Mouse (Mus musculus): ENCODE data around the gene Prr7.
"Not testable (repeated sequence)": the region's sequence is repeated elsewhere in the genome, so short reads cannot be mapped to it uniquely, and the experiment has no call there.

The Prr7 gene

DNA sequence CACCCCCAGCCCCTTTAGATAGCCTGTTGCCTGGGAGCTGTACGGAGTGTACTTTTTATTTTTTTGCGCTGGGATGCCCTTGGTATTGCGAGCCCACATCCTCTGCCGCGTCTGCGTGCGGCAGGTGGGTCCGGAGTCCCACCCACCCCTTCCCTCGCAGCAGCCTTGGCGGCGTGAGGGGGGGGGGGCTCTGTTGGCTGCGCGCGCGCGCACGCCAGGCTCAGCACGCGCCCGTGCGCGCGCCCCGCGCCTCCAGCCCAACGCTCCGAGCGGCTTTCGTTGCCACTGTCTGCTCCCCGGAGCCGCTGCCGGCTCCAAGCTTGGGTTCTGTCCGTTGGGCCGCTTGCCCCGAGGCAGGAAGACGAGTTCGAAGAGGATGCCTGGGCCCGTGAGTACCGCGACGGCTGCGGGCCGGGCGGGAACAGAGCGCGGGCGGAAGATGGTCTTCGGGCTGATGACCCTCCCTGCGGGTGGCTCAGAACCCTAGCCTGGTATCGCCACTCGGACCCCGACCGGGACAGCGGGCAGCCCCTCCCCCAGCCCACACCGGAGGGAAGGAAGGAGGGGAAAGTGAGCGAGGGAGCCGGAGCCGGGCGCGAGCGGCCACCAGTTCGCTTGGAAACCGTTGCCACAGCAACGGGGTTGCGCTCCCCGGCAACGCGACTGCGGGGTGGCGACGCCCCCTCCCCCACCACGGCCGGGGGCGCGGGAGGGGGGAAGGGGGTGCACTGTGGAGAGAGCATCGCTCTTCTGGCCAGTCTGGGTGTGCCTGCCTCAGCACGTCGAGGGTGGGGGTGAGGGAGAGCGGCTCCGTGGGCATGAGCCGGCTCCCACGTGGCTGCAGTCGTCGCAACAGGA is at the start of gene Prr7:
TSS of gene Prr7 (plus strand) at position 241 of the 858 bp plus-strand sequence.
- peak in 1 of 2 experiments; percentile 48 for DNase-seq

- DNase-seq, result peak; percentile 87 to 90
These were observed 49.2 kb upstream of the Prr7 start, which contains the start of gene Pfn3 for GRCm38 (mm10) chr13:55414743-55415380. Gene Pfn3 (minus strand): TSS chr13:55415232.

DNA sequence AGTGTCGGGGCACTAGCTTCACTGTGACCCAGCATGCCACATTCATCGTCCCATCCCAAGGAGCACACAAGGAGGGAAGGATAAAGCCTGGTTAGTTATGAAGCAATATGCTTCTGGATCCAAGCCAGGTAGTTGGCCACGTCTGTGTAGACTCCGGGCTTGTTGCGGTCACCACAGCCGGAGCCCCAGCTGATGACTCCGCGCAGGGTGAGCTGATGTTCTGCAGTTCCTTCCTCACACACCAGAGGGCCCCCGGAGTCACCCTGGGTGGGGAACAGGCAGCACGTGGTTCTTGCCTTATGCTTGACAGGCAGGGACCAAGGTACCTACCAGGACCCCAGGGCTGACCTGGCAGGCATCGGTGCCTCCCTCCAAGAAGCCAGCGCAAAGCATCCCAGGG is 46.1 kb upstream of the Prr7 start:
- DNase-seq, result peak; percentile 83 to 95

GRCm38 (mm10) chr13:55419142-55419541 is 44.9 kb upstream of the Prr7 start:
- DNase-seq, result no peak

GRCm38 (mm10) chr13:55420018-55420932 is 43.8 kb upstream of the Prr7 start:
- no peak for DNase-seq

DNA sequence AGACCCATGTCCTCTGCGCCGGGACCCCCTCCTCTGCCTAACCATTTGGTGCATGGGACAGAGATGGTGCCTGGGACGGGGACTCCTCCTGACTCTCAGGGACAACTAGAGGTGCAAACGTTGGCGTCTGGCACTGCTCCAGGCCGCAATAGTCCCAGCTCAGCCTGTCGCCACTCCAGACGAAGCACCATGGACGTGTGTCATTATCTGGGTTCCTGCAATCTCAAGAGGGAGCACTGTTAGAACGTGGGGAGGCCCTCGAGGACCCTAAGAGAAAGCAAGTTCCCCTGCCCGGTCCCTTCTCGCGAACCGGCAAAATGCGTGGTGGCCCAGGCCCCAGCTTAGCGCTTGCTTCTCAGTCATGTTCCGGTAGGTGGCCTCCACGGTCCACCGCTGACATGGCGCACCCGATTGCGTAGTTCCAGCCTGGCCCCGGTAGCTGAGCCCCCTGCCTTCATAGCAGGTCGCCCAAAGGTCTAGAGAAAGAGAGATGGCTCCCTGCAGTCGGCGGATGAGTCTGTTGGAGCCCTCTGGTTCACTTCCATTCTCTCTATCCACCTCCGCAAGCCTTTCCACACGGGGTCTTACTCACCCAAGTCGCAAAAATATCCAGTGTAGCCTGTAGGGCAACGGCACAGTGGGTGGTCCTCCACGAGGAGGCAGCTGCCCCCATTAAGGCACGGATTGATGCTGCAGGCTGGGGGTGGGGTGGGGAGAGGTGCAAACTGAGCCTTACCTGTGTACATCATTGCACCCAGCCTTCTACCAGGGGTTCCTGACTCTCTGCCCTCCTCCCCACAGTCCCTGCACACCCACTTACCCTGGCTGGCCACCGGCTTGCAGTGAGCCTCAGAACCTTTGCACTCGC is 42.9 kb upstream of the Prr7 start:
- peak; percentile 71 to 86 for DNase-seq

DNA sequence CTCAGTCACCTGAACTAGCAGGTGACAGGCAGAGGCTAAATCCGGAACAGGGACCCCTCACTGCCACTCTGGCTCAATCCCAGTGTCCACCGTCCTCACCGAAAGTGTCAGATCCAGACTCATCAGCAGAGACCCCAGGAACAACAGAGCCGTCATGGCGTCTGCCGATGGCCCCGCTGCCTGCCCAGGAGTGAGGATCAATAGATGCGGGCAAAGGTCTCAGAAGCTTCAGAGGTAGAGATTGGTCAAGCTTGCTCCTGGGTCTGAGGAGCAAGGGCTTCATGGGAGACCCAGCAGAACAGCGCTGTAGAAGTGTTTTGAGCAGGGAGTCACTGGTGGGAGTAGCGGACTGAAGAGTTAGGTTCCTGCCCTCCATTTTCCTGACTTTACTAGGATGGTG is 37.5 kb upstream of the Prr7 start, which contains the start of gene F12:
TSS of gene F12 (minus strand) at position 181 of the 400 bp plus-strand sequence.
- DNase-seq, result no peak

DNA sequence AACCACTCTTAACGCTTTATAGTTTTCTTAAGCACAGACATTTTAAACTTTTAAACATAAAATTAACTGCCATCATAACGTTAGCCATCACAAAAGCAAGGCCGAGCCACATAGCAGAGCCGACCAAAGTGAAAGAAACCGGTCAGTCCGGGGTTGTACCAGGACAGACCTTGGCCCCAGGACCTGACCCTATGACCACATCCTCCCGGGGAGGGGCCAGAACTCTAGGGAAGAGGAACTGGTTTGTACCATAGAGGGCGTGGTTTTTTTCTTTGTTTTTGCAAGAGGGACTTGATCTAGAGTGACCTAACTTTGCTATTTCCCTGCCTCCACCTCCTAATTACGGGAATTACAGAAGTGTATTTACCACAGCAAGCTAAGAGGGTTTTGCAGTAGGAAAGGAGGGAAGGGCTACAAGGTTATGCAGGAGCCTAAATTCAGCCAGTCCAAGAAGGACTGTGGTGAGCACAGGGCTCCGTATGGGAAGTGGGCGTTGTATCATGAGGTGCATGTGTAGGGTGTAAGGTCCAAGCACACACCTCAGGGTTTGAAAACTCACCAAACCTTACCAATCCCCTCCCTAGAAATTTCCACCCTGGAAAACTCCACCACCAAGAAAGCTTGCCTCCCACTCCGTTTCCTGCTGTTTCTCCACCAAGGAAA is 34.7 kb upstream of the Prr7 start:
- peak; percentile 84 to 85 for DNase-seq

DNA sequence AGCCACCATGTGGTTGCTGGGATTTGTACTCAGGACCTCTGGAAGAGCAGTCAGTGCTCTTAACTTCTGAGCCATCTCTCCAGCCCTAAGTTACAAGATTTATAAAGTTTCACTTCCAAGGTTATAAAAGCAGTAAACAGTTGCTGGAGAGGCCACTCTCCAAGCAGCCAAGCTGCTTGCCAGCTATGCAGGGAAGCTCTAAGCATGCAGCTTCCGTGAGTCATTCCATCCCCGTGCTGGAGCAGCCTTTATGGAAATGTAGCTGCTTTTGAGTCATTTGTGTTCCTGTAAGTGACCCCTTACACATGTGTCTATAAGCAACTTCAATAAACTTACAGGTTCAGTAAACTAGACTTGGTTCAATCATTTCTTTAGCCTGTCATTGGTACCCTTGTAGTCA is 33.5 kb upstream of the Prr7 start:
- DNase-seq, result no peak

- DNase-seq, result no peak
These were observed 32.0 kb upstream of the Prr7 start for GRCm38 (mm10) chr13:55431889-55432685.

DNA sequence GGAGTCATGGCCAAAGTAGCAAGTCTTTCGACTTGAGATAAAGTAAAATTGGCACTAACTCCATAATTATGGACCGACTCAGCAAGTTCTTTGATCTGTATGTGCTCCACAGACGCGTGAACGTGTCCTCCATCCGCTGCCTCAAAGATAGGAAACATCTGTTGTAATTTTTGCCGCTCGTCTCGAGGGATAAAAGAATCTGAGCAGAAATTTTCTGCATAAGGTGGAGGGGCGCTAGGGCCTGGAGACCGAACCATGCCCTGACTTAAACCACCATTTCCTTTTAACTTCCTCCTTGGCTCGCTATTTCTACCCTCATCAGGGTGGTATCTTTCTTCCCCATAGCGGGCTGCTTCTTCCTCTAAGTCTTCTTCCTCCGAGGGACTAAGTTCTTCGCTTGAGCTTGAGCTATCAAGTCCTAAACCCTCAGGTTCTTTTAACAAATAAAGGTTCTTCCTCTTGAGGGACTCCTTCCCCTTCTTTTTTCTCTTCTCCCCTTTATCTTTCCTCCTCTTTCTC is 26.9 kb upstream of the Prr7 start:
- not testable (repeated sequence) for DNase-seq

DNA sequence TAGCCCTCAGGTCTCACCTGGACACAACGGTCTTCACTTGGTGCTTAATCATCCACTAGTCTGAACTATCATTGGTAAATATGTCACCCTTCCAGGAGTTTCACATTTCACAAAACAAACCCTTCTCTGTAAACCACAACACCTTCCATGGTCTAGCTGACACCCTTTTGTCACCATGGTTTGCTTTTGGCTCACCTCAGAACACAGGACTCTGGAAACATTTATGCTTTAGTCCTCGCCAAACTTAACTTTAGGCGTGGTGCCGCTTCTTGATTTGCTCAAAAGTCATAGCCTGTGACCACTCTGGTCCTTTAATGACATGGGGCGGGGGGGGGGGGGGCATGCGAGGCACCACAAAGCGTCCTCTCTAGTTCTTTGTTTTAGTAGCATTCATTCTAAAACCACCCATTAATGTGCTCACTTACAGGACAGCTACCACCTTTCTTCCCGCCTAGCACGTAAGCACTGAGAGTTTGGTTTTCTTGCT is 20.2 kb upstream of the Prr7 start:
- DNase-seq, result no peak

DNA sequence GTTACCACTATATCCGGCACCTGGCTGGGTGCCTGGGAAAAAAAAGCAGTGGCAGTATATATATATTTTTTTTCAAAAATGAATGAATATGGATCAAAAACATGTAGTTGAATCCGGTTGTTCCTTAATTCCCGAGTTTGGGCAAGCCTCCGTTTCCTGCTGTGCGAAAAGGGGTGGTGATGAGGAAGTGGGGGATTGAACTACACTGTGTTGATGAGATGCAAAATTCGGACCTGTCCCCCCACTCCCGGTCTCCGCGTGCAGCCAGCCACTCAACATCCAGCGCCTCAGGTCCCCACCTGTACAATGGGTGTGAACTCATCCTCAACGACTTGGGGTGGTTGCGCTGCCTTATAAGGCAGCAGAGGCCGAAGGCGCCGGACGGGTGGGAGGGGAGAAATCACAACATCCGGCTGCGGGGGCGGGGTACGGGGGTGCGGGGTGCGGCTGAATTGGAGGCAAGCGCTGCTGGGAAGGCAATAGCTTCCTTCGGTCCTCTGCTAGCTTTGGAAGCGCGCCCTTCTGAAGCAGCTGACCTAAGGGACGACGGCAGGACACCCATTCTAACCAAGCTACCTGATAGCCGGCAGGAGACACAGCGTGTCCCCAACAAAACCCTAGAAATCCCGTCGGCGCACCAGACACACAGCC is 19.7 kb upstream of the Prr7 start:
- DNase-seq, result peak; percentile 83 to 90

DNA sequence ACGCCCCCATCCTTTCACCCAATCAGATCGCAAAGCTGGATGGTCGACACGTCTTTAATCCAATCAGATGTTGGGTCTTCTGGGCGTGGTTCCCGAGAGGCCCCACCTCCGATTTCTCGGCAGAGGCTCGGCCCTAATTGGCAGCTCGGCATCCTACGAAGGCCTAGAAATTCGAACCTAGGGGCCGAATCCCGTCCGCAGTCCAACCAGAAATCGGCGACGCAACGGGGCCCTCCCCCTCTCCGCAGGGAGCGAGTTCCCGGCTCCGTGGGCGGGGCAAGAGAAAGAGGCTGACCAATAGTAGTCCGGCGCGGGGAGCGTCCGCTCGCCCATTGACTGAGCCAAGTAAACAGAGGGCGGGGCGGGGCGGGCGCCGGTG is 19.1 kb upstream of the Prr7 start, which contains the start of gene Grk6:
TSS of gene Grk6 (plus strand) at position 136 of the 379 bp plus-strand sequence.
- DNase-seq, result peak; percentile 99 to 100

DNA sequence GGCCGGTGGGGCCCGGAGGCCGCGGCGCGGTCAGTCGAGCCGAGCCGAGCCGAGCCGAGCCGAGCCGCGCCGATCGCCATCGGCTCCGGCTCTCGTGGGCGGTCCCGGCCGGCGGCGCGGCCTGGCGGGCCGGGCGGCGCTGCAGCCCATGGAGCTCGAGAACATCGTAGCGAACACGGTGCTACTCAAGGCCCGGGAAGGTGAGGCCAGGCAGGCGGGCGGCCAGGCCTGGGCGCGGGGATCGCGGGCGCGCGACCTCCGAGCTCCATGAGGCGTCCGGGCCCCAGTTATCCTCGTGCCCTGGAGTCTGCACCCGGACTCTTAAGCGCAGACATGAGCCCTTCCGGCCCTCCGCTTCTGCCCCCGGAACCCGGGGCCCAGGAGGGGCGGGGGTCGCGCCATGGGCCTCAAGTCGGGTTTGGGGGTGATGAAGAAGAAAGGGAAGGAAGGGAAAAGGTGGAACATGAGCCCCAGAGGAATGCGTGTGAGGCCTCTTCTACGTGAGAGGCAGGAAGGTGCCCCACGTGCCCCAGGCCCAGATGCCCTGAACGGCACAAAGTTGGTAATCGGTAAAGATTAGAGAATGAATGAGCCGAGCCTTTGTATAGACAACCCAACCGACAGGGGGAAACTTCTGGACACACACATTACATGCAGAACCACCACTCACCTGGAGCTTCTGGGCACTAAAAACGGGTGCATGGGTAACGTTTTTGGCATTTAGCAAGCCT is 18.5 kb upstream of the Prr7 start:
- DNase-seq, result no peak

DNA sequence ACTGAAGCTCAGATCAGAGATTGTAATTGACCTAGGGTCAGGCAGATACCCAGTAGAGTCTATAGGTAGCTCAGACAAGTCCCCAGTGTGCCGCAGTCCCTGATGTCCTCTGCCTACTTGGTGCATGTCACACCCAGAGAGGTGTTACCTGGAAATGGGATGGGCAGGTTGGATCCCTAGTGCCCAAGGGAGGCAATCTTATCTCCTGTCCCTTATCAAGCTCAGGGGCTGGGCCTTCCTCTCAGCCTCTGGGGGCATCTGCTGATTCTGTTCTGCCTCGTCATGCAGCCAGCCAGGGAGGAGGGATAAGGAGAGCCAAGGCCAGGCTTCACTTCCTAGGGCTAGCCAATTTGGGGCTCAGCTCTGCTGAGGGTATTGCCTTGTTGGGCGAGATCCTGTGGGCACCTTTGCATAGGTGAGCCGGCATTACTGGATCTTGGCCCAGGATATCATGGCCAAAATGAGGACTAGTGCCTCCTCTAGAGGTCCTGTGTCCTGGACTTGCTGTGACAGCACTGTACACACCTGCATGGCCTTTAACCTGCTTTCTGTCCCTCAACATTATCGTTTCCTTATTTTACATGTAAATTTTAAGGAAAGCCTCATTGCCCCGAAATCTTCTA is 17.5 kb upstream of the Prr7 start:
- no peak for DNase-seq

GRCm38 (mm10) chr13:55447543-55447943 is 16.5 kb upstream of the Prr7 start:
- no peak for DNase-seq

- no peak for DNase-seq
These were observed 15.9 kb upstream of the Prr7 start for GRCm38 (mm10) chr13:55448131-55448530.
